Mouse (Mus musculus): ENCODE data around the gene Rbpj. TPM values are rescaled to one million over a fixed set of nuclear protein-coding genes. Genes with fewer than 3 reads are reported as not detected.

Gene Rbpj
- polyA plus RNA-seq, 1 experiment, result 16.0 TPM

DNA sequence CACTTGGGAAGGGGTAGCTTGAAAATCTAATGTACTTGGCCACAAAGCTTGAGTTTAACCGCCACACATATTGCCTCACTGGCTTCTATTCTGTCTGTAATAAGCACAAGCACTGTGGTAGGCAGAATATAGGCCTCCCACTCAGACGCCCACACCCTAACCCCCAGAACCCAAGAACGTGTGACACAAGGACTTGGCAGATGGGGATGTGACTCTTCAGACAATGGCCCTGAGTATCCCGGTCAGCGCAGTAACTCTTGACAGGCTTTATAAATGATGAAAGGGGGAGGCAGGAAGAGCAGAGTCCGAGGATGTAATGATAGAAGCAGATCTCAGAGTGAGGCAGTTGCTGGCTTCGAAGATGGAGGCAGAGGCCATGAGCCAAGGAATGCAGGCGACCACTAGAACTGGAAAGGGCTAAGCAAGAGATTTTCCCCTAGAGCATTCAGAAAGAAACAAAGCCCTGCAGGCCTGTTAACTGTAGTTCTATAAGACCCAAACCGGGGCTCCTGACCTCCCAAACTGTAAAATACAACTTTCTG, 20.1 kb downstream of the Rbpj start:
- Histone ChIP-seq H3K27me3 (ENCODE audit: control insufficient read depth, insufficient read depth, insufficient read length) (no peaks in the 10 kb centered on the region), H3K79me2 (ENCODE audit: control insufficient read depth, insufficient read depth) (no peaks in the 10 kb centered on the region), H3K36me3 (ENCODE audit: control insufficient read depth, insufficient read depth) (no peaks in the 10 kb centered on the region), H3K4me3 (no peak overlapping the region), H3K4me2 (ENCODE audit: low read depth) (no peak overlapping the region), H3ac (ENCODE audit: control insufficient read depth, insufficient read length) (no peak overlapping the region)
- TF ChIP-seq MYOD1 (IDR thresholded peaks at IDR 0.05; ENCODE audit: control insufficient read depth in 1 of 3, insufficient read length in 2 of 3, low read depth in 2 of 3), result no peak
- no peak for TF ChIP-seq TCF12 (IDR thresholded peaks at IDR 0.05; ENCODE audit: insufficient read depth, poor library complexity, severe bottlenecking)
- TF ChIP-seq E2F4 (IDR thresholded peaks at IDR 0.05; ENCODE audit: insufficient read depth), result no peak
- no peak for TF ChIP-seq TCF3 (IDR thresholded peaks at IDR 0.05; ENCODE audit: insufficient read length, low read depth)
- no peak for TF ChIP-seq USF1 (IDR thresholded peaks at IDR 0.05; ENCODE audit: low read depth)
- TF ChIP-seq REST (IDR thresholded peaks at IDR 0.05; ENCODE audit: insufficient read depth, insufficient read length), result no peak
- no peak for TF ChIP-seq POLR2A (IDR thresholded peaks at IDR 0.05; ENCODE audit: insufficient read length, low read depth)
- no peak for TF ChIP-seq POLR2AphosphoS2 (IDR thresholded peaks at IDR 0.05; ENCODE audit: insufficient read length, low read depth)
- no peak for TF ChIP-seq MYOG (IDR thresholded peaks at IDR 0.05; ENCODE audit: control insufficient read depth in 1 of 3, insufficient read depth in 1 of 3, insufficient read length in 2 of 3, low read depth in 2 of 3)
- no peak for TF ChIP-seq SRF (IDR thresholded peaks at IDR 0.05; ENCODE audit: control insufficient read depth, insufficient read length, low read depth)
- no peak for TF ChIP-seq CEBPB (IDR thresholded peaks at IDR 0.05; ENCODE audit: insufficient read depth, poor library complexity, severe bottlenecking)
- TF ChIP-seq MAX (IDR thresholded peaks at IDR 0.05; ENCODE audit: low read depth), result no peak

DNA sequence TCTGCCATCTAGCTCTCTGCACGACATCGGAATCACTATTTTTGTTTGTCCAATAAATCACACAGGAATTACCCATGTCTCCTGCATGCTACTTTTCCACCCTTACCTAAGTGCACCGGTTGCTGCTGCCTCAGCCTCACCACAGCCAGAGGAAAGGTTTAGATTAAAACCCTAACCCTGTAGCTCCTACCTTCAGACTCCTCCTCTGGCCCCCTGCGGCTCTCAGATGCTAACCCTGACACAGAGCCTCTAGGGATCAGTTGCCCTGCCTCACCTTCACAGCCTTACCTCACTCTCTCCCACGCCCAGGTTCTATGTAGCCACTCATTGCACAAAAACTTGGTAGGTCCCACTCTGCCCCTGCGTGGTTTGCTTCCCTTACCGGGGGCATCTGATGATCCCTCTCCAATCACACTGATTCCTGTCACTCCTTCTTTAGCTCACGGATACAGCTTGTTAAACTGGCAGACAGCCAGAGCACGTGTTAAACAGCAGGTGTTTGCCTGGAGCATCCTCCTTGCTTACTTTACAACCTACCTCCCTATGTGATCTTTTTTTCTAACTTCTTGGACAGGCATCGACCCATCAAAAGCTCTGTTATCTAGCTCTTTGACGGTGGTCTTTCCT, 21.1 kb downstream of the Rbpj start:
- no peak overlapping the region for H3K4me2 ChIP-seq (ENCODE audit: low read depth)
- H3K27me3 ChIP-seq (ENCODE audit: control insufficient read depth, insufficient read depth, insufficient read length), result no peaks in the 10 kb centered on the region
- H3ac ChIP-seq (ENCODE audit: control insufficient read depth, insufficient read length), result no peak overlapping the region
- H3K36me3 ChIP-seq (ENCODE audit: control insufficient read depth, insufficient read depth), result no peaks in the 10 kb centered on the region
- no peaks in the 10 kb centered on the region for H3K79me2 ChIP-seq (ENCODE audit: control insufficient read depth, insufficient read depth)
- TF ChIP-seq CEBPB (IDR thresholded peaks at IDR 0.05; ENCODE audit: insufficient read depth, poor library complexity, severe bottlenecking), result no peak
- H3K4me3 ChIP-seq, result no peak overlapping the region

DNA sequence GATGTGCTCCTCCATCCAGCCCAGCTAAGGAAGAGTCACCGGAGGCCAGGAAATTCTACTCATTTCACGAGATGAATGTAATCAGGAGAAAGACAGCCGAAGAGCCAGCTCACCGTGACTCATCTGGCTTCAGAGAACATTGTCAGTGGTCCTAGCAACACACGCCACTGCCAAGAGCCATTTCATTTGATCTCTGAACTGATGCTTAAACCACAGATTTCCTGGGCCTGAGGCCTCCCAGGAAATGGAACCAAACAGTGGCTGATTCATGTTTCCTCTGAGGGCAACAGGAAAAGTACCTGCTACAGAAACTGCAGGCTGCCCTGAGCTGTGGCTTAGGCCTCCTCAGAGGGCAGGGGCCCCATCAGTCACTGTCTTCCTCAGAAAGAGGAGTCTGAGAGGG, 24.7 kb downstream of the Rbpj start:
- peak; percentile 88 for TF ChIP-seq CEBPB (IDR thresholded peaks at IDR 0.05; ENCODE audit: insufficient read depth, poor library complexity, severe bottlenecking)
- TF ChIP-seq E2F4 (IDR thresholded peaks at IDR 0.05; ENCODE audit: insufficient read depth), result no peak
- TF ChIP-seq MYOD1 (IDR thresholded peaks at IDR 0.05; ENCODE audit: control insufficient read depth in 1 of 3, insufficient read length in 2 of 3, low read depth in 2 of 3), result peak in 1 of 3 experiments; percentile 20
- no peak overlapping the region for H3ac ChIP-seq (ENCODE audit: control insufficient read depth, insufficient read length)
- H3K4me2 ChIP-seq (ENCODE audit: low read depth), result peak overlapping the region; percentile 44
- no peaks in the 10 kb centered on the region for H3K79me2 ChIP-seq (ENCODE audit: control insufficient read depth, insufficient read depth)
- H3K27me3 ChIP-seq (ENCODE audit: control insufficient read depth, insufficient read depth, insufficient read length), result no peaks in the 10 kb centered on the region
- no peak overlapping the region for H3K4me3 ChIP-seq
- no peaks in the 10 kb centered on the region for H3K36me3 ChIP-seq (ENCODE audit: control insufficient read depth, insufficient read depth)

DNA sequence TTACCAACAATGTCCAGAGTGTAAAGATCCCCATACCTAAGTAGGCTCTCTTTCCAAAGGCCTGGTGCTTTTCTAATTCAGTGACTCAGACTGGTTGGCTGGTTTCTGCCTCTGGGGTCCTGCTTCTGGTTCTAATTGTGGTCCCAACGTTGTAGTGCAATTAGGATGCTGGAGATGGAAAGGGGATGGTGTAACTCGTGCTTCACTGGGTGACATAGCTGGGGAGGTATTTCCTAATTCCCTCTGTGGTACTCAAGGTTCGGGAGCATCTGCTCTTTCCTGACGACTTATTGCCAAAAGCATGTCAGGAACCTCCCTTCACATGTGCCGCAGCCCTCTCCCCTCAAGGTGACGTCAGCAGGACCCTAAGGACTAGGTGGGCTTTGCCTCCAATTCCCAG, 27.8 kb downstream of the Rbpj start:
- no peak overlapping the region for H3K4me3 ChIP-seq
- H3K36me3 ChIP-seq (ENCODE audit: control insufficient read depth, insufficient read depth), result no peaks in the 10 kb centered on the region
- no peaks in the 10 kb centered on the region for H3K79me2 ChIP-seq (ENCODE audit: control insufficient read depth, insufficient read depth)
- no peaks in the 10 kb centered on the region for H3K27me3 ChIP-seq (ENCODE audit: control insufficient read depth, insufficient read depth, insufficient read length)
- no peak overlapping the region for H3K4me2 ChIP-seq (ENCODE audit: low read depth)
- TF ChIP-seq POLR2A (IDR thresholded peaks at IDR 0.05; ENCODE audit: insufficient read length, low read depth), result no peak
- peak; percentile 85 for TF ChIP-seq CEBPB (IDR thresholded peaks at IDR 0.05; ENCODE audit: insufficient read depth, poor library complexity, severe bottlenecking)
- H3ac ChIP-seq (ENCODE audit: control insufficient read depth, insufficient read length), result no peak overlapping the region

DNA sequence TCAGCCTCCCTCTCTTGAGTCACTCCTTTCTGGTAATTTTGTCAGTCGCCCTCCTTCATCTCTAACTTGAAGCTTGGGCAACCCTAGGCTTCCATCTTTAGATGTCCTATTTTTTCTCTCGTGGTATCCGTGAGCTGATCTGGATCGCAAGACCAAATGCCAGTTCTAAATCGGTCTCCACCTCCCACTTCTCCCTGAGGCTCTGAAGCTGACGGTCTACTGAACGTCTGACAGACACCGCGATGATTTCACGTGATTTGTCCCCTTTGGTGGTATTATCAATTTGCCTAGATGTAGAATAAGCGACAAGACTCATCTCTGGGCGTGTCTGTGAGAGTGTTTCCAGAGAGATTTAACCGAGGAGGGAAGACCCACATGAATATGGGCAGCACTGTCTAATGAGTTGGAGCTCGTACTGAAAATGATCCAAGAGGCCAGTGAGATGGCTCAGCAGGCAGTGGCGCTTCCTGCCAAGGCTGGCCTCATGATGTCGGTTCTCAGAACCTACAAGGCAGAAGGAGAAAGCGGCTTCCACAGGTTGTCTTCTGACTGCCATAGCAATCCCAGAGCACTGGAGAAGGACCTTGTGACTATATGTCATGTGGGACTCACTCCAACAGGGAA, 28.7 kb downstream of the Rbpj start:
- H3ac ChIP-seq (ENCODE audit: control insufficient read depth, insufficient read length), result no peak overlapping the region
- no peaks in the 10 kb centered on the region for H3K27me3 ChIP-seq (ENCODE audit: control insufficient read depth, insufficient read depth, insufficient read length)
- no peaks in the 10 kb centered on the region for H3K36me3 ChIP-seq (ENCODE audit: control insufficient read depth, insufficient read depth)
- H3K79me2 ChIP-seq (ENCODE audit: control insufficient read depth, insufficient read depth), result no peaks in the 10 kb centered on the region
- no peak for TF ChIP-seq TCF12 (IDR thresholded peaks at IDR 0.05; ENCODE audit: insufficient read depth, poor library complexity, severe bottlenecking)
- TF ChIP-seq SRF (IDR thresholded peaks at IDR 0.05; ENCODE audit: control insufficient read depth, insufficient read length, low read depth), result no peak
- TF ChIP-seq E2F4 (IDR thresholded peaks at IDR 0.05; ENCODE audit: insufficient read depth), result no peak
- no peak for TF ChIP-seq MYOG (IDR thresholded peaks at IDR 0.05; ENCODE audit: control insufficient read depth in 1 of 3, insufficient read depth in 1 of 3, insufficient read length in 2 of 3, low read depth in 2 of 3)
- TF ChIP-seq REST (IDR thresholded peaks at IDR 0.05; ENCODE audit: insufficient read depth, insufficient read length), result no peak
- no peak overlapping the region for H3K4me3 ChIP-seq
- no peak overlapping the region for H3K4me2 ChIP-seq (ENCODE audit: low read depth)

Data from myocyte (in vitro differentiated cells).